Mouse (Mus musculus) brain, embryonic 14.5 days (tissue): Measurements from ENCODE around the gene Eif2b4. TPM values are rescaled to one million over a fixed set of nuclear protein-coding genes. Genes with fewer than 3 reads are reported as not detected.

Source experiments
- DNase-seq: peaks from one replicate; pipeline ENCODE4 v3.0.0-alpha.2; 2011; ENCODE audit warnings: low read depth
- CTCF ChIP-seq: fragments of 200-500 bp; IDR thresholded peaks from 2 replicates; pipeline ENCODE4 v1.5.1; 2012; ENCODE audit warnings: inconsistent platforms, mild to moderate bottlenecking, moderate library complexity, borderline replicate concordance; ENCODE audit not compliant: insufficient read depth, insufficient read length; ENCODE audit errors: extremely low read depth
- POLR2A ChIP-seq: fragments of 200-500 bp; IDR thresholded peaks from 2 replicates; pipeline ENCODE4 v1.6.1; 2012; ENCODE audit warnings: mild to moderate bottlenecking, inconsistent platforms, borderline replicate concordance; ENCODE audit not compliant: poor library complexity, insufficient read depth, insufficient read length, severe bottlenecking; ENCODE audit errors: extremely low read depth
- polyA plus RNA-seq: library from polyadenylated mRNA; depleted of rRNA; stranded (reverse); fragments of >200 nt; gene quantifications from 2 replicates; pipeline ENCODE4 v1.2.3, GENCODE M21; 2012

Gene Eif2b4
- polyA plus RNA-seq, 1 experiment = 58.6 TPM

DNA sequence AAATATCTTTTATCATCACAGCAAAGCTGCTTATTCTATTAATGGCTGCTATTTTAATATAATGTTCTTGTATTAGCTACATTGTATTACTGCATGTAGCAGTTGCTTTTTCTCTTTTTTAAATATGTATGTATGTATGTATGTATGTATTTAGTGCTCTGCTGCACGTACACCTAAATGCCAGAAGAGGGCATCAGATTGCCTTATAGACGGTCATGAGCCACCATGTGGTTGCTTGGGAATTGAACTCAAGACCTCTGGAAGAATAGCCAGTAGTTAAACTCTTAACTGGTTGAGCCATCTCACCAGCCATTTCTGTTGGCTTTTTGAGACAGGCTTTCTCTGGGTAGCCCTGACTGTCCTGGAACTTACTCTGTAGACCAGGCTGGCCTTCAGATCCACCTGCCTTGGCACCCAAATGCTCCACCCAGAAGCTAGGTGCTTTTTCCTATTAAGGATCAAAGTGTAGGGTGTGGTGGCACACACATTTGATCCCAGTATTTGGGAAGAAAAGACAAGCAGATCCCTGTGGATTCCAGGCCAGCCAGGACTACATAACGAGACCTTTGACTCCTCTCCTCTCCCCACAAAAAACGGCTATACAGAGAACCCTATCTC is 4.9 kb downstream of the Eif2b4 start:
- peak; percentile 22 for DNase-seq
- TF ChIP-seq POLR2A (no peak), CTCF (peak; percentile 17; the same call in 1 of the 2 replicates)

DNA sequence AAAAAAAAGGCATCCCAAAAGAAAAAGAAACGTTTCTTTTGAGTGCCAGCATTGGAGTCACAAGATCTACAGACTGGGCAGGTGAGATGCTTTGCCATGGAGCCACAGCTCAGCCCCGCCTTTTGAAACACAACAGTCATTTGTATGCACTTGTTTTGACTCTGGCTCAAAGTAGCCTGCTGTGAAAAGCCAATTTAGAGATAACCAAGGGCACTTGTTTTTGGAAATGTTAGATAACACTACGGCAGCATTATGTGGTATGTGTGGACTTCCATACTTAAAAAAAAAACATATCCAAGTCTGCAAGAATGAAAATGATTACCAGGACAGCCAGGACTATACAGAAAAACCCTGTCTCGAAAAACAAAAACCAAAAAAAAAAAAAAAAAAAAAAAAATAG is 9.6 kb downstream of the Eif2b4 start:
- DNase-seq = no peak
- TF ChIP-seq POLR2A = no peak
- no peak for TF ChIP-seq CTCF

- TF ChIP-seq POLR2A (no peak), CTCF (no peak)
- DNase-seq = no peak
These were observed 12.0 kb downstream of the Eif2b4 start for GRCm38 (mm10) chr5:31181183-31181770.

GRCm38 (mm10) chr5:31179766-31180630 is 13.2 kb downstream of the Eif2b4 start, which contains the start of the genes Gm29609 and Gtf3c2:
Gm29609 (minus strand) TSS chr5:31179911.
Gtf3c2 (minus strand) TSS chr5:31180144.
- TF ChIP-seq POLR2A (peak; percentile 54; the same call in 1 of the 2 replicates), CTCF (no peak)
- DNase-seq = peak; percentile 99

DNA sequence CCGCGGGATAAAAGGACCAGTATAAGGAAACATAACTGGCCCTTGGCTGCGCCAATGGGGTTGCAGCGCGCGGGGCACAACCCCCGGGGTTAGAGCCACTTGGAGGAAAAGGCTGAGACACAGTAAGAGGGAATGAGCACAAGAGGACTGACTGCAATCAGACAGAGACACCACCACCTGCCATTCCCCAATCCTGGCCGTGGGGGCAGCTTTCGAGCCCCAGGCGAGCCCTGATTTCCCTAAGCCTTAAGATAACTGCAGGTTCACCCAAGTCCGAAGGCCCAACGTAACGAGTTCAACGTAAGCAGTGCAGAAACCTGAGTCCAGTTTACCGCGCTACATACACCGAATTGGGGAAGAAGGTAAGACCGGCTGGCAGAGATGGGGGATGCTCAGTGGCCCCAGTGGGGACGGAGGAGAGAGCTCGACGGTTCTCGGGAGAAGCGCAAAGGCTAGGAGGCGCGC is 13.9 kb downstream of the Eif2b4 start:
- TF ChIP-seq CTCF (no peak), POLR2A (no peak)
- no peak for DNase-seq

- no peak for DNase-seq
- TF ChIP-seq POLR2A (no peak), CTCF (no peak)
These were observed 24.6 kb downstream of the Eif2b4 start for GRCm38 (mm10) chr5:31168630-31169029.

DNA sequence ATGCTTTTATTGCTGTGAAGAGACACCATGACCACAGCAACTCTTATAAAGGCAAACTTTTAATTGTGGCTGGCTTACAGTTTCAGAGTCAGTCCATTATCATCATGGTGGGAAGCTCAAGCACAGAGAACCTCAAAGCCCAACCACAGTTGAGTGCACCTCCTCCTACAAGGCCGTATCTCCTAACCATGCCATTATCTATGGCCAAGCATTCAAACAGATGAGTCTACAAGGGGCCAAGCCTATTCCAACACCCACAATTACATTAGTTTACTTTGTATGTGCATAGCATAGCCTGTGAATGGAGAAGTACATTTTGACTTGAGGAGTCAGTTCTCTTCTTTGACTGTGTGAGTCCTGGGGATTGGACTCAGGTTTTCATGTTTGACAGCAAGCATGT is 28.4 kb downstream of the Eif2b4 start:
- DNase-seq = no peak
- TF ChIP-seq POLR2A = no peak

DNA sequence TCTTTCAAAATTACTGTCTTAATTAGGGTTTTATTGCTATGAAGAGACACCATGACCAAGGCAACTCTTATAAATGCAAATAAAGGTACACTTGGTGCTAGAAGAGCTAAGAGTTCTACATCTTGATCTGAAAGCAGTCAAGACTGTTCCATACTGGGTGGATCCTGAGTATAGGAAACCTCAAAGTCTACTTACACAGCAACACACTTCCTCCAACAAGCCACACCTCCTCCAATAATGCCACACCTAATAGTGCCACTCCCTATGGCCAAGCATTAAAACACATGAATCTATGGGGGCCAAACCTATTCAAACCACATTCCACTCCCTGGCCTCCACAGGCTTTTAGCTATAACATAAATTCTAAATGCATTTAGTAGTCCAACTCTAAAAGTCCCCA is 30.8 kb downstream of the Eif2b4 start:
- TF ChIP-seq POLR2A (no peak), CTCF (no peak)
- DNase-seq = no peak

GRCm38 (mm10) chr5:31154152-31154553 is 39.1 kb downstream of the Eif2b4 start, which contains the start of gene Mpv17:
Mpv17 (minus strand) TSS chr5:31154251.
- peak; percentile 95 for DNase-seq

DNA sequence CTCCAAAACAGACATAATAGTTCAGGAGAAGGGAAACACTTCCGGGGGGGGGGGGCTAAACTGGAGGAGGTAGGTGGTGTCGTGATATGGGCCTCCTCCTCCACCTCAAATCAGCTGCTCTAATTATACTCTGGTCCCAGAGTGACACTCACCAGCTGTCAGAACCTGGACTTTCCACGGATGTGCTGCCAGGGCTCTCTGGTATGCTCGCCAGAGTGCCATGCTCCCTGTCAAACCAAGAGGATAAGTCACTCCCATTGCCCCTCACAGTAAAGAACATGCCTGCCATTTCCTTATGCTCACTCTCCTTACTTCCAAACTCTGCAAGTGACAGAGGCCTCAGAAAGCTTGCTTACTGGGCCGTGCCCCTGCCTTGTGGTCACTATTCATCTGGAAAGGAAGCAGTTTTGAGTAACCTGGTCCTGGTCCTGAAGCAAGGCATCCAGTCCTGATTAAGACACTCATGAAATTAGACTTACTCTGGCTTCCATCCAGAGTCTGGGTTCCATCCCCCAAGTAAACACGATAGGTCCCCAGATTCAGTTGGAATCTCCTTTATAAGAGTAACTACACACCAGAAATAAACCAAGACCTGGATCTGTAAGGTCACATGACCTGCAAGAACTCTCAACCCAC is 39.6 kb downstream of the Eif2b4 start:
- no peak for DNase-seq
- TF ChIP-seq POLR2A (no peak), CTCF (no peak)

More at GRCm38 (mm10) chr5:31154152-31154553, 39.1 kb downstream of the Eif2b4 start, which contains the start of gene Mpv17:
- TF ChIP-seq CTCF = no peak
- TF ChIP-seq POLR2A = peak; percentile 63; the same call in 1 of the 2 replicates

GRCm38 (mm10) chr5:31151746-31152145 is 41.5 kb downstream of the Eif2b4 start:
- TF ChIP-seq POLR2A = no peak
- no peak for TF ChIP-seq CTCF
- no peak for DNase-seq

GRCm38 (mm10) chr5:31149781-31150180 is 43.4 kb downstream of the Eif2b4 start:
- no peak for TF ChIP-seq CTCF
- TF ChIP-seq POLR2A = no peak
- no peak for DNase-seq

GRCm38 (mm10) chr5:31138968-31139425 is 54.2 kb downstream of the Eif2b4 start:
- no peak for TF ChIP-seq POLR2A
- no peak for TF ChIP-seq CTCF
- DNase-seq = no peak
